Mouse (Mus musculus) bone marrow, adult 2 months (tissue): ENCODE measurements around the gene Gm5475. TPM values are rescaled to one million over a fixed set of nuclear protein-coding genes. Genes with fewer than 3 reads are reported as not detected.

ENCODE experiments used
- H3K27ac ChIP-seq: fragments of 200-500 bp; 2 replicates; pipeline ENCODE4 v1.5.1; 2012; ENCODE audit warnings: low read depth, mild to moderate bottlenecking, control low read depth, inconsistent platforms, low read length; ENCODE audit not compliant: control insufficient read depth, poor library complexity, insufficient read depth
- H3K4me1 ChIP-seq: fragments of 200-500 bp; 2 replicates; pipeline ENCODE4 v1.6.1; 2011; ENCODE audit warnings: low read length; ENCODE audit not compliant: control insufficient read depth, insufficient read depth
- H3K4me3 ChIP-seq: fragments of 200-500 bp; replicated peaks from 2 replicates; pipeline ENCODE3; 2011; ENCODE audit warnings: mild to moderate bottlenecking, low read depth, low read length, control low read depth; ENCODE audit not compliant: control insufficient read depth
- CTCF ChIP-seq: fragments of 200-500 bp; IDR thresholded peaks from 2 replicates; pipeline ENCODE4 v1.5.1; 2011; ENCODE audit warnings: low read length, control low read depth; ENCODE audit not compliant: control insufficient read depth, insufficient read depth
- POLR2A ChIP-seq: fragments of 200-500 bp; IDR thresholded peaks from 2 replicates; pipeline ENCODE4 v1.6.1; 2011; ENCODE audit warnings: low read depth, mild to moderate bottlenecking, control low read depth, low read length, borderline replicate concordance; ENCODE audit not compliant: control insufficient read depth
- WGBS: fragments of 180-500 bp; shearing (Covaris S2); methylation state at CpG from one replicate; pipeline ENCODE4 v1.1.7; 2018; 5-methylcytosine and 5-hydroxymethylcytosine counted together
- polyA plus RNA-seq: library from polyadenylated mRNA; stranded (reverse); fragments of >200 nt; gene quantifications from 2 replicates; pipeline ENCODE4 v1.2.4, GENCODE M21; 2011; ENCODE audit warnings: low replicate concordance; ENCODE audit not compliant: missing spikeins, insufficient read depth, insufficient read length

Gene Gm5475
- polyA plus RNA-seq, 1 experiment, result not detected

DNA sequence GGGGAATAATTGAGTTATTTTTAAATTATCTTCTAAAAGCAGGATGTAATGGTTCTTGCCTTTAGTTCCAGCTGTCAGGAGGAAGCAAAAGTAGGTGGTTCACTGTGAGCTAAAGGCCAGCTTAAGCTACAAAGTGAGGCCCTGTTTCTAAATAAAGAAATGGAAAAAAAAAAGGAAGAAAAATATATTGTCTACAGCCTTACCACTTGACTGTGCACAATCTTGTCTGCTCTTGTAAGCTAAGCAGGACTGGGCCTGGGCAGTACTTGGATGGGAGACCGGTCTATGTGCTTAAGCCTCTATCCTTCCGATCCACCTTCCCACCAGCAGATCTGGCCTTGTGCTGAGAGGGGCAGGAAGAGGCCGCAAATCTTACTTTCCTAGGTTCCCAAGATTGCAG, 27.5 kb downstream of the Gm5475 start:
- Histone ChIP-seq H3K27ac (no peak overlapping the region), H3K4me1 (no peaks in the 10 kb centered on the region), H3K4me3 (no peak overlapping the region)
- WGBS, result 90% methylated on average over 3 of the region's 3 CpGs
- TF ChIP-seq CTCF (no peak), POLR2A (no peak)

DNA sequence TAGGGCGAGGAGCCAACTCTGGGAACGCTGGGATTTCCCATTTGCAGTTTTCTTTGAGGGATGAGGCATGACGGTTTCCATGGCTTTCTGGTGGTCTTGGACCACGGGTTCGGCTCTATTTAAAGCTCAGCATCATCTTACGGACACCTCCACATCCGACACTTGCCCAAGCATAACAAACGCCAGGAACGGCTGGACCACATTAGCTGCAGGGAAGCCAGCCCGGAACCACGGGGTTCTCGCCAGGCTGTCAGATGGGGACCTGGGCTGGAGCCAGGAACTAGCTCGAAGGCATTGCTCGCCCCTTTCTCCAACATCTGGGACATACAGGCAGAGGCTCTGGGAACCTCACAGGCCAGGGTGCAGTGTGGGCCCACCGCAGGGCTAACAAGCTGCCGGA, 29.3 kb downstream of the Gm5475 start:
- H3K27ac ChIP-seq, result no peak overlapping the region
- H3K4me1 ChIP-seq, result no peaks in the 10 kb centered on the region
- H3K4me3 ChIP-seq, result no peak overlapping the region
- TF ChIP-seq CTCF, result no peak
- no peak for TF ChIP-seq POLR2A
- WGBS, result 85% methylated on average over 16 of the region's 16 CpGs

DNA sequence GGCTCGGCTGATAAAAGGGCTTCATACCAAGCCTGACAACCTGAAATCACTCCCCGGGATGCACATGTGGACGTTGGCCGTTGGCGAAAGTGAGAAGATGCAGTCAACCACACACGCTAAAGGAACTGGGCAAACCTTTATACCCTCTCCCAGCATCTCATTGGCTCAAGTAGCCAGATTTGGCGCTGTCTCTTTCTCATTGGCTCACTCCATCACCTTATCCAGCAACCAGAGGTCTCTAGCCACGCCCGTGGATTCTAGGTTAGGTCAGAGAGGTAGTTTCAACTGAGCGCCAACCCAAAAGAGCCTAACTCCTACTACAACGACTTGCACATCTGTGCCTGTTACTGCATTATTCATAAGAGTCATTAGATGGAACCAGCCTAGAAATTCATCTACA, 30.5 kb downstream of the Gm5475 start:
- Histone ChIP-seq H3K4me1 (no peaks in the 10 kb centered on the region), H3K4me3 (no peak overlapping the region), H3K27ac (no peak overlapping the region)
- TF ChIP-seq POLR2A (no peak), CTCF (no peak)
- 85% methylated on average over 11 of the region's 11 CpGs for WGBS

DNA sequence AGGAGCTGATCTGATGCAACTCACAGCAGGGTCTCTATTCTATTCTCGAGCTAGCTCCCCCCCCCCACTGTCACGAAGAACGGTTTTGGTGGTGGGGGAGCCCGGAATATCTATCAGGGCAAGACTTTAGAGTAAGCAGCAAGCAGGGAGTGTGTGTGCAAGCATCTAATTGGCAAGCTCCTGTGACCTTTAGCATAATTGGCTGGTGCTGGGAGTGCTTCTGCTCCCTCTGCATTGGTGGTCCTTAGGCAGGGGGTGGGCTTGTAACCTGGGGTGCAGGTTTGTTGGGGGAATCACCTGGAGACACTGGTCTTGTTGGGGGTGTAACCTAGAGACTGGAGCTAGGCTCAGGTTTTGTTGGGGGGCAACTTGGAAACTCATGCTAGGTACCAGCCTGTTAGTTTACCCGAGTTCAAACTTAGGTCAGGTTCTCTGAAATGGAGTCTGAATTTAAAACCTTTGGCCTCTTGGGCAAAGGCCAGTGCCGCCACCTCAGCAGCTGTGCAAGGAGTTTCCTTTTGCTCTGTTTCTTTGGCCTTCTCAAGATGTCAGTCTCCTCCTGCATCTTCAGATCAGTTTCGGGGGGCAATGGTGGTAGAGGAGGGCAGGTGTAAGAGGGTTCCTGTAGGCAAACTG, 34.5 kb downstream of the Gm5475 start:
- H3K4me1 ChIP-seq, result peaks cover 1% of the 10 kb centered on the region; the same call in 1 of the 2 replicates
- WGBS, result 88% methylated on average over 7 of the region's 7 CpGs
- no peak overlapping the region for H3K4me3 ChIP-seq
- TF ChIP-seq CTCF, result no peak
- TF ChIP-seq POLR2A, result no peak
- H3K27ac ChIP-seq, result no peak overlapping the region

DNA sequence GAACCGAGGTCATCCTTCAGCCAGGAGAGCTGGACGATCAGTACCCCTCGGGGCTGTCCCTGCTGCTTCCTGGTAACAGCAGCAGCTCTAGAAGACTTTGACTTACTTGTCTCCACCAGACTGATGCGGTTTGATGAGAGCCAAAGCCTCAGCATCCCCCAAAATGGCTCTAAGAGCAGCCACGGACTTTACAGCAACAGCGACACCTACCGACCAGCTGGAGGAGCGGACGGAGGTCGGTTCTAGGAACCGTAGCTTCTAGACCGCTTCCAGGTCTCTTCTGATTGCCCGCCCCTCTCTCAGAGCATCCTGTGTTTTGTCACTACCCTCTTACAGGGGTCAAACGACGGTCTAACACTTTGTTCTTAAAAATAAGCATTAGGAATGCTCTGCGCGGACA, 35.4 kb downstream of the Gm5475 start:
- H3K4me3 ChIP-seq, result no peak overlapping the region
- 8% methylated on average over 17 of the region's 17 CpGs for WGBS
- H3K4me1 ChIP-seq, result peaks cover 1% of the 10 kb centered on the region; the same call in 1 of the 2 replicates
- TF ChIP-seq POLR2A (no peak), CTCF (peak; percentile 95)
- H3K27ac ChIP-seq, result no peak overlapping the region

DNA sequence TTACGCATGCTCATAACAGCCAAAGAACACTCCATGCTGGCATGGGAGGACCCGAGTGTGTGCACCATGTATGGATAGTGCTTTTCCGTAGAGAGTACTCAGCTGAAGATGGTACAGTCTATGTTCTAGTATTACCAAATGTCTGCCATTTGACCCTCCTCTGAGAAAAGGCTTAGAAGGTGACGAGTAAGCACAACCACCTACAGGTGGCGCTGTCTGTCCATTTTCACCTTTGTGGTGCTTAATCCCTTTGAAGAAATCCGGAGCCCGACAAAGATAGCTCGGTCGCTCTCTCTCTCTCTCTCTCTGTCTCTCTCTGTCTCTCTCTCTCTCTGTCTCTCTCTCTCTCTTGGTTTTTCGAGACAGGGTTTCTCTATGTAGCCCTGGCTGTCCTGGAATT, 36.1 kb downstream of the Gm5475 start:
- 27% methylated on average over 10 of the region's 10 CpGs for WGBS
- peak; percentile 24; the same call in 1 of the 2 replicates for TF ChIP-seq CTCF
- no peak for TF ChIP-seq POLR2A
- Histone ChIP-seq H3K27ac (no peak overlapping the region), H3K4me3 (no peak overlapping the region), H3K4me1 (peaks cover 1% of the 10 kb centered on the region; the same call in 1 of the 2 replicates)

DNA sequence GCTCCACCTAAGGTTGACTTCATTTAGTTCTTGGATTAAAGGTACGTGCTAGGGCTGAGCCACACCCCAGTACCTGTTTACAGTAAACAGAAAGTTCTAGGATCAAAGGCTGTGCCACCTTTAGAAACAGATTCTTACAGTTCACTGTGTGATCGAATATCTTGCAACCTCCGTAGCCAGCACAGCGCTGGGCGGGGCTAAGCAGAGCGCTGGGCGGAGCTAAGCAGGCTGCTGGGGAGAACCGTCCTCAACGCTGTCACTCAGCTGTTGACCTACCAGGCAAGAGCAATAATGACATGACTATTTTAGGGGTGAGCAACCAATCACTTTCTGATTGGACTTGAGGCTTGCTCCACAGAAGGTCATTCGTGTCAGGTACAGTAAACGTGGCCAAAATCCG, 39.0 kb downstream of the Gm5475 start:
- no peak overlapping the region for H3K27ac ChIP-seq
- H3K4me3 ChIP-seq, result peak overlapping the region; percentile 3
- WGBS, result 7% methylated on average over 12 of the region's 12 CpGs
- peaks cover 1% of the 10 kb centered on the region; the same call in 1 of the 2 replicates for H3K4me1 ChIP-seq
- no peak for TF ChIP-seq CTCF
- TF ChIP-seq POLR2A, result no peak

DNA sequence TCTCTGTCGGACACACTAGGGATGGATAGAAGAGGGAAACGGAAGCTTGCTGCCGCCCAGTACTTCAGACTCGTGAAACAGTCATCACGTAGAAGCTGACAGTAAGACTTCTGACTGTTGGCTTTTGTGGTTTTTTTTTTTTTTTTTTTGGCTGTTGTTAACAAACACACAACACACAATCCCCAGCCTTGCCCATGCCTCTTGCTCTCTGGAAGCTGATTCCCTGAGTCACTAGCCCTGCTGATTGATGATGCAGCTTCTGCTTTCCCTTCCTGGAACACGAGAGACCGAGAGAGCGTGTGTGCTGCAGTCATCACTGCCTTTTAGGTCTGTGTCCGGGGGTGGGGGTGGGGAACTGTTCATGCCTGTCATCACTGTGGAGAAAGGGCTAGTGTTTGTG, 39.7 kb downstream of the Gm5475 start:
- Histone ChIP-seq H3K27ac (0 out of 2 replicates have a peak overlapping the region, but pooled peaks have one; percentile 20), H3K4me3 (no peak overlapping the region), H3K4me1 (peaks cover 1% of the 10 kb centered on the region; the same call in 1 of the 2 replicates)
- TF ChIP-seq POLR2A (no peak), CTCF (no peak)
- WGBS, result 31% methylated on average over 9 of the region's 9 CpGs
